Mouse (Mus musculus) midbrain, embryonic 14.5 days (tissue): ENCODE measurements around the gene Kcns1. TPM values are rescaled to one million over a fixed set of nuclear protein-coding genes. Genes with fewer than 3 reads are reported as not detected.

Experiments
- ATAC-seq: fragments of 200-750 bp; cut with Nextera tagmentation; 2 replicates; pipeline ENCODE4 v1.8.0; 2017; ENCODE audit warnings: moderate number of reproducible peaks, moderate library complexity; ENCODE audit not compliant: low FRiP score, low TSS enrichment
- DNase-seq: peaks from one replicate; pipeline ENCODE4 v3.0.0-alpha.2; 2015
- H3K27ac ChIP-seq: fragments of 300-500 bp; sonication (generic); replicated peaks from 2 replicates; pipeline ENCODE4 v1.5.1; 2014; ENCODE audit warnings: mild to moderate bottlenecking, low read depth, low read length, moderate library complexity
- H3K27me3 ChIP-seq: fragments of 300-500 bp; sonication (generic); 2 replicates; pipeline ENCODE4 v1.6.1; 2014; ENCODE audit warnings: low read length, control low read depth, mixed read lengths; ENCODE audit not compliant: control insufficient read depth, insufficient read depth
- H3K36me3 ChIP-seq: fragments of 300-500 bp; sonication (generic); 2 replicates; pipeline ENCODE4 v1.6.1; 2014; ENCODE audit warnings: low read length, control low read depth; ENCODE audit not compliant: control insufficient read depth, insufficient read depth
- H3K4me1 ChIP-seq: fragments of 300-500 bp; sonication (generic); 2 replicates; pipeline ENCODE4 v1.6.1; 2014; ENCODE audit warnings: mild to moderate bottlenecking, antibody characterized with exemption, low read length, control low read depth; ENCODE audit not compliant: control insufficient read depth, insufficient read depth
- H3K4me2 ChIP-seq: fragments of 300-500 bp; sonication (generic); 2 replicates; pipeline ENCODE4 v1.6.1; 2014; ENCODE audit warnings: mild to moderate bottlenecking, low read length, moderate library complexity
- H3K4me3 ChIP-seq: fragments of 300-500 bp; sonication (generic); replicated peaks from 2 replicates; pipeline ENCODE4 v1.5.1; 2014; ENCODE audit warnings: low read depth, low read length
- H3K9ac ChIP-seq: fragments of 300-500 bp; sonication (generic); replicated peaks from 2 replicates; pipeline ENCODE4 v1.6.1; 2014; ENCODE audit warnings: mild to moderate bottlenecking, low read length, moderate library complexity
- H3K9me3 ChIP-seq: fragments of 300-500 bp; sonication (generic); 2 replicates; pipeline ENCODE4 v1.6.1; 2016; ENCODE audit warnings: low read length, control low read depth, mixed read lengths; ENCODE audit not compliant: control insufficient read depth
- WGBS: fragments of 180-500 bp; shearing (Covaris S2); extraction: QIAGEN DNeasy Blood & Tissue Kit; methylation state at CpG from one replicate; pipeline ENCODE4 v1.1.7; 2014; 5-methylcytosine and 5-hydroxymethylcytosine counted together
- polyA plus RNA-seq: library from polyadenylated mRNA; unstranded; fragments of >200 nt; fragmentation: Nextera tagmentation; extraction: Ambion mirVana; gene quantifications from 2 replicates; pipeline ENCODE4 v1.2.1, GENCODE M21; 2014

The Kcns1 gene
- polyA plus RNA-seq, 1 experiment from 2014 or later, result 0.62 TPM

DNA sequence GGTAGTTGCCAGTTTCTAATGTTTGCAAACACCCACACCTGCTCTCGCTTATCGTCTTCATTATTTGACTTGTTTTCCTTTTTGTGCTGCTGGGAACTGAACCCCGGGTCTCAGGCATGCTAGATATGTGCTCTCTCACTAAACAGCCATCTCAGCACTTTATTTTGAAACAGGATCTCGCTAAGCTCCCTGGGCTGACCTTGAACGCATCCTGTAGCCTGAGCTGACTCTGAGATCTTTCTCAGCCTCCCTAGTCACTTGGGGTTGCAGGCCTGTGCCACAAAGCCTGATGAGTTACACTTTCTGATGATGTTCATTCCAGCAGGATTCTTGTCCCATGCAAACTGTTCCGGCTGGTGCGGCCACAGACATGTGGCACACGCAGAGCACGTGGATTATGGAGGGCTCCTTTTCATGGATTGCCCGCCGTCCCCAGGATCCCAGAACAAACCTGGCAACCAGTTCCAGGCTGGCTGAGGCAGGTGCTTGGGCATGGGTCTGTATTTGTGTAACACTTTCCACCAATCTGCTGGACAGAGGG, 9.3 kb downstream of the Kcns1 start:
- peaks cover 6% of the 10 kb centered on the region; the same call in 1 of the 2 replicates for H3K27me3 ChIP-seq
- H3K36me3 ChIP-seq, result peaks cover 5% of the 10 kb centered on the region; the same call in 1 of the 2 replicates
- H3K9me3 ChIP-seq, result no peaks in the 10 kb centered on the region
- no peak overlapping the region for H3K4me2 ChIP-seq
- no peak overlapping the region for H3K27ac ChIP-seq
- no peak overlapping the region for H3K4me3 ChIP-seq
- H3K4me1 ChIP-seq, result no peaks in the 10 kb centered on the region
- no peak for DNase-seq
- H3K9ac ChIP-seq, result no peak overlapping the region
- WGBS, result 85% methylated on average over 11 of the region's 11 CpGs
- no peak for ATAC-seq

- DNase-seq (no peak), ATAC-seq (no peak)
- peaks cover 23% of the 10 kb centered on the region for H3K36me3 ChIP-seq
- WGBS, result 95% methylated on average over 2 of the region's 2 CpGs
- no peak overlapping the region for H3K9ac ChIP-seq
- H3K4me2 ChIP-seq, result no peak overlapping the region
- no peaks in the 10 kb centered on the region for H3K9me3 ChIP-seq
- no peaks in the 10 kb centered on the region for H3K4me1 ChIP-seq
- H3K4me3 ChIP-seq, result no peak overlapping the region
- H3K27ac ChIP-seq, result no peak overlapping the region
- H3K27me3 ChIP-seq, result no peaks in the 10 kb centered on the region
Measured at GRCm38 (mm10) chr2:164158838-164159237, 12.1 kb downstream of the Kcns1 start.

DNA sequence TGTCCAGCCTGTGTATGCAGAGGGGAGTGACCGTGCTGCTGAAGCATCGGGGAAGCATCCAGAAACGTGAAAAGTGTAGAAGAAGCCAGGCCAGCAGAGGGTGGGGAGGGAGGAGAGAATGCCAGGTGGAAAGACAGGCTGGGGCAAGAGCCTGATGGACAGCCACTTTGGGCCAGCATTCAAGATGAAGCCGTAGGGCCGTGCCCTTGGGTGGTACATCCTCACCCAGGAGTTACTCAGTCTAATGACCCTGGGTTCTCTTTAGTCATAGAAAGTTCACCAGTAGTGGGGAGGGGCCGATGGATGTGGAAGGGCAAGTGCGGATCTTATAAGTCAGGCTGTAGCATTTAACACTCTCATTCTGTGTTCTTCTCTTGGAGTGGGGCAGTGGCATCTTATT, 14.8 kb downstream of the Kcns1 start:
- peaks cover 48% of the 10 kb centered on the region for H3K36me3 ChIP-seq
- 93% methylated on average over 7 of the region's 7 CpGs for WGBS
- ATAC-seq, result no peak

GRCm38 (mm10) chr2:164154007-164154406, 16.9 kb downstream of the Kcns1 start:
- peaks cover 51% of the 10 kb centered on the region for H3K36me3 ChIP-seq
- H3K9me3 ChIP-seq, result no peaks in the 10 kb centered on the region
- H3K27me3 ChIP-seq, result no peaks in the 10 kb centered on the region
- H3K4me1 ChIP-seq, result no peaks in the 10 kb centered on the region
- no peak overlapping the region for H3K4me2 ChIP-seq
- no peak overlapping the region for H3K4me3 ChIP-seq
- ATAC-seq, result no peak
- DNase-seq, result no peak
- WGBS, result 97% methylated on average over 10 of the region's 10 CpGs
- no peak overlapping the region for H3K9ac ChIP-seq
- H3K27ac ChIP-seq, result no peak overlapping the region

More for the DNA sequence above, 14.8 kb downstream of the Kcns1 start:
- Histone ChIP-seq H3K27ac (no peak overlapping the region), H3K27me3 (no peaks in the 10 kb centered on the region), H3K9ac (no peak overlapping the region), H3K4me3 (no peak overlapping the region), H3K9me3 (no peaks in the 10 kb centered on the region), H3K4me1 (no peaks in the 10 kb centered on the region), H3K4me2 (no peak overlapping the region)
- no peak for DNase-seq

GRCm38 (mm10) chr2:164152341-164152740, 18.6 kb downstream of the Kcns1 start:
- Histone ChIP-seq H3K9ac (no peak overlapping the region), H3K9me3 (no peaks in the 10 kb centered on the region), H3K4me3 (no peak overlapping the region), H3K27me3 (no peaks in the 10 kb centered on the region), H3K36me3 (peaks cover 51% of the 10 kb centered on the region), H3K4me1 (no peaks in the 10 kb centered on the region), H3K4me2 (no peak overlapping the region), H3K27ac (no peak overlapping the region)
- DNase-seq, result no peak
- ATAC-seq, result no peak
- 95% methylated on average over 11 of the region's 11 CpGs for WGBS

DNA sequence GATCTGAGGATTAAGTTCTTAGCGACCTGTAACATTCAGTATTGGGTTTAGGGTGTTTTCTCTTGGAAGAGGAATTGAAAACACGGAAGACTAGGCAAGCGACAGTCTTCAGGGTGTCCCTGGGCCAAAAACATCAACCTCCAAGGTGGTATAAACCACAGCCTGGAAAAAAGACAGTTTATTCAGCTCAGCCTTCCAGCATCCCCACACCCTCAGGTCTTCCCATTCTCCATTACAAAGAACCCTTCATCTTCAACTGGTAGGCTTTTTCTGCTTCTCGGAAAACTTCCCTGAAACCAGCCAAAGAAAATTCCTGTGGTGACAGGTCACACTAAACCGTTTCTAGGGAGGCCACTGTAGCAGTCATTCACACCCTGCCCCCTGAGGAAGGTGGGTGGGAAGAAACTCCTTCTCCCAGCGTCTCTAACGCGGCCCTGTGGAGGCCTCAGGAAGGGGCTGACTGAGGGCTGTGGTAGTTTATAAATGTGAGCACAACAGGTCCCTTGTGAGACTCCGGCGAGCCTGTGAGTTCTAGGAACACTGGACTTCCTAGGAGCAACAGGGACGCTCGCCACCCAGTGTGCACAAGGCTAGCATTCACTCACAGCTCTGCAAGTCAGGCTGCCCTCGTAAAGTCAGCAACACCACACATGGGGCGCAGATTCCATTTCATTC, 20.7 kb downstream of the Kcns1 start:
- WGBS, result 50% methylated on average over 14 of the region's 14 CpGs
- no peak for ATAC-seq
- Histone ChIP-seq H3K9me3 (no peaks in the 10 kb centered on the region), H3K27ac (no peak overlapping the region), H3K36me3 (peaks cover 39% of the 10 kb centered on the region), H3K4me3 (no peak overlapping the region), H3K27me3 (no peaks in the 10 kb centered on the region), H3K4me1 (no peaks in the 10 kb centered on the region), H3K4me2 (no peak overlapping the region), H3K9ac (no peak overlapping the region)
- no peak for DNase-seq

DNA sequence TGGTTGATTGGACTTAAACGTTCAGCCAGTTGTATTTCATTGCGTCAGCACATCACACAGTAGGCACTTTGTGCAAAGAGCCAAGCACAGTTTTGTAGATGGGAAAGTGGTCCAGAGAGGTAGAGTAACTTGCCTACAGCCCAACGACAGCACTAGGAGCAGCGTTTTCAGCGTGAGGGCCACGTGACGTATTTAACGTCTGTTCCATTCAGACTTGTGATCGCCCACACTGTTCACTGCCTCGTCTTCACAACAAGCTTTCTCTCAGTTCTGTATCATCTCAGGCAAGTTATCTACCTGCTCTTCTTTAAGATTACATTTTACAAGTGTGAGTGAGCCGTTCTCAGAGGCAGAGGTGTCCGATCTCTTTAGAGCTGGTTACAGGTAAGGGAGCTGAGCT, 24.4 kb downstream of the Kcns1 start:
- H3K27me3 ChIP-seq, result no peaks in the 10 kb centered on the region
- no peaks in the 10 kb centered on the region for H3K4me1 ChIP-seq
- peaks cover 6% of the 10 kb centered on the region; the same call in 1 of the 2 replicates for H3K36me3 ChIP-seq
- H3K4me2 ChIP-seq, result no peak overlapping the region
- no peak for ATAC-seq
- H3K27ac ChIP-seq, result no peak overlapping the region
- no peak overlapping the region for H3K9ac ChIP-seq
- no peak overlapping the region for H3K4me3 ChIP-seq
- DNase-seq, result no peak
- H3K9me3 ChIP-seq, result no peaks in the 10 kb centered on the region
- 95% methylated on average over 12 of the region's 12 CpGs for WGBS

GRCm38 (mm10) chr2:164144541-164144940, 26.4 kb downstream of the Kcns1 start:
- Histone ChIP-seq H3K4me3 (no peak overlapping the region), H3K4me2 (no peak overlapping the region), H3K27ac (no peak overlapping the region), H3K27me3 (no peaks in the 10 kb centered on the region), H3K36me3 (no peaks in the 10 kb centered on the region), H3K4me1 (no peaks in the 10 kb centered on the region), H3K9ac (no peak overlapping the region), H3K9me3 (no peaks in the 10 kb centered on the region)
- no peak for DNase-seq
- no peak for ATAC-seq
- WGBS, result 81% methylated on average over 10 of the region's 10 CpGs

DNA sequence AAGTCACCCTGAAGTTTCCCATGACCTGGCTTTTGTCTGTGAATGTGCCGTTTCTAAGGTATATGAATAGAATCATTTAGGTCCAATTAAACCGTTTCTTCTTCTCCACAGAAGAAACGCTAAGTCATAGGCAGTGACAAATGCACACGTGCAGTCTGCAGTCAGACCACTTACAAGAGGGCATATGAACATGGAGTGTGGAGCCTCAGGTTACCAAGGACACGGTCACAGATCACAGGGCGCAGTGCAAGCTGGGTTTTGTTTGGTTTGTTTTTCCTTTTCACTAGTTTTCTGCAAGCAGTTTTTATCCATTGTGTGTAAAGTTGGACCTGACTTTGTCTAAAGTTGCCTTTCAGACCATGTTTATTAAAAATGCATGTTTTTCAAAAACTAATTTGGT, 26.9 kb downstream of the Kcns1 start:
- 40% methylated on average over 6 of the region's 6 CpGs for WGBS
- no peak overlapping the region for H3K4me2 ChIP-seq
- no peak overlapping the region for H3K9ac ChIP-seq
- H3K4me1 ChIP-seq, result no peaks in the 10 kb centered on the region
- no peaks in the 10 kb centered on the region for H3K27me3 ChIP-seq
- H3K36me3 ChIP-seq, result no peaks in the 10 kb centered on the region
- H3K9me3 ChIP-seq, result no peaks in the 10 kb centered on the region
- H3K27ac ChIP-seq, result no peak overlapping the region
- DNase-seq (no peak), ATAC-seq (no peak)
- H3K4me3 ChIP-seq, result no peak overlapping the region
